Mouse (Mus musculus): ENCODE measurements at regions not wholly inside any gene's neighbourhood (a gene's known extent, or its start where the extent isn't known, plus 50 kb on each side); places are given as distances from the start of the nearest gene placed in this dataset.

- Histone ChIP-seq H3K27me3 (no peaks in the 10 kb centered on the region), H3K4me3 (no peak overlapping the region)
- 90% methylated on average over 3 of the region's 3 CpGs for WGBS
Measured at GRCm38 (mm10) chr2:138046918-138047317, 209.4 kb upstream of the Btbd3 start.

DNA sequence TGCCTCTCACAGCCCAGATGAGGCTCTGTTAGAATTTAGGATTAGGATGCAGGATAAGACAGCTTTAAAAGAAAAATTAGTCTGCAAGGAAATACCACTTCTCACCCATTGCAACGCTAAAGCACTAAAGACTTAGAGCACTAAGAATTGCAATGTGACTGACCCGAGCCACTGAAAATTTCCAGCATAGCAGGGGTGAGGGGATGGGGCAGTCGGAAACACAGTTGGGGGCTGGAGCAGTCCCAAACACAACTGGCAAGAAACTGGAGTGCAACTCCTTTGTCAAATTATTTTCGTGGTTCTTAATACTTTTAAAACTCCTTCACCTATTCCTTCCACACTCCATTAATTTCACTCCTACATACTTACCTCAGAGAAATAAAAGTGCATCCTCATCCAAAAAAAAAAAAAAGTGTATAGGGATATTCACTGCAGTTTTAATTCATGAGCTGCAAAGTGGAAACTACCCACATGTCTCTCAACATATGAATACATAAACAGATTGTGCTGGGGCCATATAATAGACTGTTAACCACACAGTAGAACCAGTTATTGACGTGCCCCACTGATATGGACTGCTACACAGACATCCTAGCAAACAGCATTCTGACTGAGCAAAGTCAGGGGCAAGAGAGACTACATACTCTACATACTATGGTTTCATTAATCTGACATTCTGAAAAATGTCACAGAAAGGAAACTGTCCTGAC is 210.3 kb upstream of the Btbd3 start:
- H3K9ac ChIP-seq (replicated peaks), result no peak overlapping the region
- H3K9me3 ChIP-seq, result no peaks in the 10 kb centered on the region
- peaks cover 11% of the 10 kb centered on the region; the same call in 1 of the 2 replicates for H3K4me1 ChIP-seq
- ATAC-seq (ENCODE audit: low FRiP score, low read depth), result peak; percentile 48; the same call in 1 of the 2 replicates
- H3K4me2 ChIP-seq (replicated peaks), result no peak overlapping the region
- 26% methylated on average over 5 of the region's 5 CpGs for WGBS
- no peak overlapping the region for H3K4me3 ChIP-seq
- H3K27ac ChIP-seq (replicated peaks), result no peak overlapping the region
- H3K27me3 ChIP-seq, result no peaks in the 10 kb centered on the region
- H3K36me3 ChIP-seq, result no peaks in the 10 kb centered on the region

More at GRCm38 (mm10) chr2:138046918-138047317, 209.4 kb upstream of the Btbd3 start:
- no peak overlapping the region for H3K4me2 ChIP-seq (replicated peaks)
- H3K9me3 ChIP-seq, result no peaks in the 10 kb centered on the region
- ATAC-seq (ENCODE audit: low FRiP score, low read depth), result no peak
- no peak overlapping the region for H3K9ac ChIP-seq (replicated peaks)
- no peak overlapping the region for H3K27ac ChIP-seq (replicated peaks)
- H3K4me1 ChIP-seq, result peaks cover 11% of the 10 kb centered on the region; the same call in 1 of the 2 replicates
- H3K36me3 ChIP-seq, result no peaks in the 10 kb centered on the region

DNA sequence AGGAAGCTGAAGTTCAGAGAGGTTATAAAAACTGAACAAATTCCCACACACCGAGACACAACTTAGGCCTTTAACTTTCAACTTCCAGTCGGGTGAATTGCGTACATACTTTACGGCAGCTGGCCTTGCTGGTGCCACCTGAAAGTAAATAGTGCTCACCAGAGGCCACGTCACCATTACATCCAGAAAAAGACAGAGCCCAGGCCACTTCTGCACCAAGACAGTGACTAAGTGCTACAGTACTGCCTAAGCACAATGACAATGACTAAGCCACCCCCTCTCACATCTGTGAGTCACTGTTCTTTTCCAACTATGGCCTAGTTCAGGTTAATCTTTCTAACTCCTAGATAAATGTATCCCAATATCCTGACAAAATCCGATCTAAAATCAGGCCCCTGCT is 215.7 kb upstream of the Btbd3 start:
- no peaks in the 10 kb centered on the region for H3K27me3 ChIP-seq
- no peaks in the 10 kb centered on the region for H3K36me3 ChIP-seq
- no peak overlapping the region for H3K9ac ChIP-seq (replicated peaks)
- H3K9me3 ChIP-seq, result no peaks in the 10 kb centered on the region
- H3K4me3 ChIP-seq, result no peak overlapping the region
- no peak for ATAC-seq (ENCODE audit: low FRiP score, low read depth)
- 84% methylated on average over 6 of the region's 6 CpGs for WGBS
- peaks cover 4% of the 10 kb centered on the region; the same call in 1 of the 2 replicates for H3K4me1 ChIP-seq
- H3K27ac ChIP-seq (replicated peaks), result no peak overlapping the region
- no peak overlapping the region for H3K4me2 ChIP-seq (replicated peaks)

DNA sequence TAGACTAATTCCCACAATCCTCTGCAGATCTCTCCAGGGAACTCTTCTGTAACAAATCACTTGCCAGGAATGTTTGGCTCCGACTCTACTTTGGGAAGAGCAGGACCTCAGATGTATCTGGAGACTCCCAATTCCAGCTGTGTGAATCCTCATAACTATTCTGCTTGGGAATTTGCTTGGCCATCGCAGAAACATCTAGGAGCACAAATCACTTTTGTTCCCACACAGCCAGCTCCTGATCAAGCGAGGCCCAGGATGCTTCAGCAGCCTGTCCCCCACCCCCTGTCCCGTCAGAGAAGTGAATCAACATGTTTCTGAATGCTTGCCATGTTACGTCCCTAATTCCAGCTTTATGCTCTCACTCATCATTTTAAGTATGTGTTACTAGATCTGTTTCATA is 216.1 kb upstream of the Btbd3 start:
- no peaks in the 10 kb centered on the region for H3K27me3 ChIP-seq
- no peaks in the 10 kb centered on the region for H3K36me3 ChIP-seq
- 81% methylated on average over 5 of the region's 5 CpGs for WGBS
- H3K9me3 ChIP-seq, result no peaks in the 10 kb centered on the region
- ATAC-seq (ENCODE audit: low FRiP score, low read depth), result no peak
- H3K4me3 ChIP-seq, result no peak overlapping the region
- no peaks in the 10 kb centered on the region; the same call in 1 of the 2 replicates for H3K4me1 ChIP-seq
- H3K9ac ChIP-seq (replicated peaks), result no peak overlapping the region
- H3K4me2 ChIP-seq (replicated peaks), result no peak overlapping the region
- H3K27ac ChIP-seq (replicated peaks), result no peak overlapping the region

DNA sequence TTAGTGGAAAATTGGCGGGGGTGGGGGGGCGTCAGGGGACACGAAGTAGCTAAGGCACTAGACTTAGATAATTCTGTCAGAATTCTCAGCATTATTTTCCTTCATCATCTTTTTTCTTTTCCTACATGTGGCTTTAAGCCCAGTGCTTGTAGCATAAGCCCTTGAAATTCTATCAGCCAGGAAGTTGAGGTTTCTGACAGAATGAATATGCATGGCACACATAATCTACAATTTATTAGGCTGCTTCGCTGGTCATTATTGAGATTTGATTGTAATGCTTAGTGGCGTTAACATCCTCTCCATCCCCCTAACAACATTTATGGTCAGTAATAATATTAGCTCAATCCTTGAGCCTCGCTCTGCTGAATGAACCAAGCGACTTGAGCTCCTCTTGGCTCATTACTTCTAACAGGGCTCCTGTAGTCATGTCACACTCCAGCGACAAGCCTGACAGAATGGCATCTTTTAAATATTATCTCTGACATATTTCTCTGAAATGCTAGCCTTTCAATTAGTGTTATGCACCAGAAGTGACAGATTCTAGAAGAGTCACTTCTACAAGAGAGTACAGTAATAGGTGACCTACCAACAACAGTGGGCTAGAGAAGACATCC is 222.1 kb upstream of the Btbd3 start:
- no peak overlapping the region for H3K27ac ChIP-seq (replicated peaks)
- H3K27me3 ChIP-seq, result no peaks in the 10 kb centered on the region
- no peak overlapping the region for H3K9ac ChIP-seq (replicated peaks)
- H3K4me3 ChIP-seq, result no peak overlapping the region
- 82% methylated on average over 8 of the region's 8 CpGs for WGBS
- H3K4me2 ChIP-seq (replicated peaks), result no peak overlapping the region
- no peaks in the 10 kb centered on the region for H3K9me3 ChIP-seq
- no peaks in the 10 kb centered on the region for H3K4me1 ChIP-seq
- ATAC-seq (ENCODE audit: low FRiP score, low read depth), result no peak
- H3K36me3 ChIP-seq, result no peaks in the 10 kb centered on the region

DNA sequence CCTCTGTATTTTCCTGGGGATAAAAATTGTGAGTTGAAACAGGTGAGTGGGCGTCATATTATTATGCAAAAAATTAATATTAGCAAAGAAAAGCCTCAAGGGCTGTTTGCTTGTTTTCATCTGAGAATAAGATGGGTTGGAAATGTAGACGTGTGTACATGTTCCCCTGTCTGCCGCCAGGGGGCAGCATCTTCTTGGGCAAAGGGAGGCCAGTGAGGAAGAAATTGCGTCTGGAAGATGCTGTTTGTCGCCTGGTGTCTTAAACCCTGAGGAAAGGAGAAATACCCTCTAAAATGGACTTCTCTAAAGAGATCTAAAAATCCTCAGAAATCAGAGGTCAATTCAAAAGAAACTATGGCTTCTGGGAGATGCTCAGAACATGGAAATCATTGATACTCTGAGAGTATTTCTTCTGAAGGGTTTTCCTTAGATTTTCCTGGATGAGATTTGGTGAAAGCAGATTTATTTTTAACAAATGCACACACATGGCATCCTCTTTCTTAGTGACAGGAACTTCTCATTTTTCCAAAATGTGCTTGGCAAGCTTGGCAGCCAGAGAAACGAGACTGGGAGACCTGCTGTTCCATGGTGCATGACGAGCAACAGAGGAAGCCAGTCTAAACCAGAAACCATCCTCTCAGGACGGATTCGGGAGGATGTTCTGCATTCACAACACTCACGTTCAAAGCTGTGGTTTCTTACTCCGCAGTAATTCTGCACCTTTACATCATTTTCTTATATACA is 222.8 kb upstream of the Btbd3 start:
- Histone ChIP-seq H3K36me3 (no peaks in the 10 kb centered on the region), H3K4me2 (replicated peaks) (no peak overlapping the region), H3K4me1 (no peaks in the 10 kb centered on the region), H3K9me3 (no peaks in the 10 kb centered on the region), H3K9ac (replicated peaks) (no peak overlapping the region), H3K27me3 (no peaks in the 10 kb centered on the region), H3K4me3 (no peak overlapping the region), H3K27ac (replicated peaks) (no peak overlapping the region)
- 42% methylated on average over 11 of the region's 11 CpGs for WGBS
- peak; percentile 77 for ATAC-seq (ENCODE audit: low FRiP score, low read depth)

- Histone ChIP-seq H3K27me3 (no peaks in the 10 kb centered on the region), H3K9ac (replicated peaks) (no peak overlapping the region), H3K9me3 (no peaks in the 10 kb centered on the region), H3K4me2 (replicated peaks) (no peak overlapping the region), H3K36me3 (no peaks in the 10 kb centered on the region), H3K4me3 (no peak overlapping the region), H3K4me1 (no peaks in the 10 kb centered on the region), H3K27ac (replicated peaks) (no peak overlapping the region)
- ATAC-seq (ENCODE audit: low FRiP score, low read depth), result no peak
- WGBS, result 100% methylated on average over 1 of the region's 1 CpGs
Measured at GRCm38 (mm10) chr2:138027411-138027810, 229.0 kb upstream of the Btbd3 start.

GRCm38 (mm10) chr2:138023558-138023957 is 232.8 kb upstream of the Btbd3 start:
- Histone ChIP-seq H3K4me1 (no peaks in the 10 kb centered on the region), H3K27ac (replicated peaks) (no peak overlapping the region), H3K9me3 (no peaks in the 10 kb centered on the region), H3K27me3 (no peaks in the 10 kb centered on the region), H3K4me3 (no peak overlapping the region), H3K4me2 (replicated peaks) (no peak overlapping the region), H3K9ac (replicated peaks) (no peak overlapping the region), H3K36me3 (no peaks in the 10 kb centered on the region)
- 83% methylated on average over 2 of the region's 2 CpGs for WGBS
- ATAC-seq (ENCODE audit: low FRiP score, low read depth), result no peak

DNA sequence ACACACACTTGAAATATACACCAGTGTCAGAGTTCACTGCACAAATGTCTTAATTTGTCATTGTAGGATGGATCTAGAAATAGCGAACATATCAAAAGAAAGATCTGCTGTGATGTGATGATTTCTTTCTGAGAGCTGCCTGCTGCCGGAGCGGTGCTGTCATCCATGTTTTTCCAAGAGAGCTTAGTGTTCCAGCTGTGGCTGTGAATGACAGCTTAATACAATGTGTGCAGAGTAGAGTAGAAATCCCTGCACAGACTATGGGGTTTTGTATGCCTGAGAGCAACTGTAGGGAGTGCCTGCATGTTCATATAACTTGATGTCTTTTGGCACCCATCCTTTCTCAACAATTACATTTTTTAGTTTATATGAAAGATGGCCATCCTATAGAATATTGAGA is 274.6 kb upstream of the Btbd3 start:
- Histone ChIP-seq H3K36me3 (no peaks in the 10 kb centered on the region), H3K4me1 (peaks cover 3% of the 10 kb centered on the region), H3K4me2 (replicated peaks) (no peak overlapping the region), H3K27ac (replicated peaks) (no peak overlapping the region), H3K4me3 (no peak overlapping the region), H3K27me3 (no peaks in the 10 kb centered on the region), H3K9ac (replicated peaks) (no peak overlapping the region), H3K9me3 (no peaks in the 10 kb centered on the region)
- 24% methylated on average over 3 of the region's 3 CpGs for WGBS
- ATAC-seq (ENCODE audit: low FRiP score, low read depth), result peak; percentile 74

- Histone ChIP-seq H3K27ac (replicated peaks) (no peak overlapping the region), H3K4me2 (replicated peaks) (no peak overlapping the region), H3K27me3 (no peaks in the 10 kb centered on the region), H3K9ac (replicated peaks) (no peak overlapping the region), H3K9me3 (no peaks in the 10 kb centered on the region), H3K4me1 (peaks cover 9% of the 10 kb centered on the region), H3K36me3 (no peaks in the 10 kb centered on the region), H3K4me3 (no peak overlapping the region)
- peak; percentile 35 for ATAC-seq (ENCODE audit: low FRiP score, low read depth)
- 47% methylated on average over 4 of the region's 4 CpGs for WGBS
Measured at GRCm38 (mm10) chr2:137977767-137978166, 278.6 kb upstream of the Btbd3 start.

DNA sequence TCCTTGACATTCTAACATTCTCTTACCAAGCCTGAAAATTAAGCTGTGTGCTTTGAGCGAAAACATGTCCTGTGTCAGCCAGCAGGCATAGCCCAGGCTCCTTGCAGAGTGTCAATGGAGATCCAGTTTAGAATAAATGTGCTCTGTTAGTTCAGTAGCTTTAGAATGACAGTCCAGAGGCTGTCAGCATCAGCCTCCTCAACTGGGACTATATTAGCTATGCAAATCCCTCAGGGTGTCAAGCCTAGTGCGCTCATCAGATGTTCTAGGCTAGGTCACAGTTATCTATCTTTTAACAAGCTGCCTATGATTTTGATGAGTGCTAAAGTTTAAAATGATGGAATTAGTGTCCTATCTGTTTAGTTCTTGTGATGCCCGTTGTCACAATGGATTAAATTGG is 281.7 kb upstream of the Btbd3 start:
- 50% methylated on average over 3 of the region's 3 CpGs for WGBS
- peak; percentile 48; the same call in 1 of the 2 replicates for ATAC-seq (ENCODE audit: low FRiP score, low read depth)
- Histone ChIP-seq H3K36me3 (no peaks in the 10 kb centered on the region), H3K27ac (replicated peaks) (no peak overlapping the region), H3K4me2 (replicated peaks) (no peak overlapping the region), H3K4me3 (no peak overlapping the region), H3K9ac (replicated peaks) (no peak overlapping the region), H3K27me3 (no peaks in the 10 kb centered on the region), H3K9me3 (no peaks in the 10 kb centered on the region), H3K4me1 (peaks cover 6% of the 10 kb centered on the region; the same call in 1 of the 2 replicates)

GRCm38 (mm10) chr2:137969156-137969555 is 287.2 kb upstream of the Btbd3 start:
- H3K9me3 ChIP-seq, result no peaks in the 10 kb centered on the region
- H3K36me3 ChIP-seq, result no peaks in the 10 kb centered on the region
- H3K4me2 ChIP-seq (replicated peaks), result no peak overlapping the region
- no peak overlapping the region for H3K9ac ChIP-seq (replicated peaks)
- peaks cover 4% of the 10 kb centered on the region; the same call in 1 of the 2 replicates for H3K4me1 ChIP-seq
- no peak overlapping the region for H3K4me3 ChIP-seq
- H3K27ac ChIP-seq (replicated peaks), result no peak overlapping the region
- no peak for ATAC-seq (ENCODE audit: low FRiP score, low read depth)
- WGBS, result 79% methylated on average over 4 of the region's 4 CpGs
- no peaks in the 10 kb centered on the region for H3K27me3 ChIP-seq
